Mouse (Mus musculus) cerebellum, adult 18-20 months (tissue): ENCODE measurements around the gene Ahnak.
"Not testable (repeated sequence)": the region's sequence is repeated elsewhere in the genome, so short reads cannot be mapped to it uniquely, and the experiment has no call there.

Source experiments
- DNase-seq, 2 experiments: peaks; one replicate each; pipeline ENCODE4 v3.0.0; 2021

Ahnak gene

DNA sequence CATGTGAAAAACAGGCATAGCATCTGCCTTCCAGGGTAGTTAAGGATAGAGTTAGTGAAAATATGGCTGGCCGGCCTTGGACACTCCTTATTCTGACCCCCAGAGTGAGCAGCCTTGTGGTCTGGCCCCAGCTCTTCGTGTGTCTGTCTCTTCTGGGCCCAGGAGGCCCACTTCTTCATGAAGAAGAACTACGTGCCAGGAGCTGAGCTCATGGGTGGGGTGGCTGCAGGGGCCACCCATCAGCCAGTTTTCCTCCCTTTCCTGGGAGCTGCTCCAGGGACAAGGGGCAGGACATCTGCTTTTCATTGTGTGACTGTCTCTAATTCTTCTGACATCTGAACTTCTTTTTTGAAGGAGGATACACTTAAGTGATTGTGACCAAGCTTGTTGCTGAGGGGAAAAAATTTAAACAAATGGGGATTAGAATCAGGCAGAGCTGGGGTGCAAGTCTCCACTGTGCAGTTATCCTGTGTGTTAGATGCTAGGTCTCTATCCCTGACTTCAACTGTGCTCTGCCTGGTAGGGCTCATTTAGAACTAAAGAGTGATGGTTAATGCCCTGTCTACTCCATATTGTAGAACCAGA is 116.1 kb downstream of the Ahnak start:
- no peak for DNase-seq

DNA sequence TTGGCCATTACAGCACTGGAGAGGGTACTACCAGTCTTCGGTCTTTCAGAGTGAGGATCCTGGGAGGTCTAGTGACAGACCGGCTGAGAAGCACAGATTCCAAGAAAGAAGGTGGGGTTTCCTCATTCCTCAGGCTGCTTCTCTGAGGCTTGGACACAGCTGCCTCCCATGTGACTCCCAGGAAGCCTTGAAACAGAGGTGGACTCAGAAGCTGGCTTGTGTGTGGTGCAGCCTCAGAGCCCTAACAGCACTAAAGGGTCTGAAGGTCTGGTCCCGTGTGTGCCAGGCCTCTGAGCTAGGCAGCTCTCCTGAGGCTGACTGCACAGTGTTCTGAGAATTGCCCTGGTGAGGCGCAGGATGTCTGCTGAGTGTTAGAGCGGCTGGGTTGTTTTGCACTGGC is 117.0 kb downstream of the Ahnak start:
- no peak for DNase-seq

DNA sequence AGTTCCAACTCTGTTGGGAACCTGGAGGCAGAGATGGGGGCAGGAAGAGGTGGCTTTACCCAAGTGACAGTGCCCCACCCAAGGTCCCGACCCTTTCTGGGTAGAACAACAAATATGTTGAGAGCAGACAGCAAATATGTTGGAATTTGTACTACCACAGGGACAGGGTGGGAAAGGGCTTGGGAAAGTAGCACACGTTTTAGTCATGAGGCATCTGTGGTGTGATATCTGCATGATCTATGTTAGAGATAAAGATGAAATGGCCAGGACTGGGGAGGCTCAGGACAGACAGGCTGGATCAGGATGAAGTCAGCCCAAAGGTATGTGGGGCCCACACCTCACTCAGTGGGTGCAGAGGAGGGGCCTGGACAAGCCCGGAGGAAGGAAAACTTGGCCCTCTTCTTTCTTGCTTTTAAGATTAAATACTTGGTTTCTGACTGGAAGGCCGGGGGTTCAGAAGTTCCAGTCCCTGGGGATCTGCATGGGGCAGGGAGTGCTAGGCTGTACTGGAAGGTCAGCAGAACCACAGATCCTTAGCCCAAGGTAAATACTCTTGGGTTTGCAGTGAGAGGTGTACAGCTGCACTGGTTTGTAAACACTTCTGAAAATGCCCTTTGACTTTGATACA is 117.8 kb downstream of the Ahnak start:
- no peak for DNase-seq

DNA sequence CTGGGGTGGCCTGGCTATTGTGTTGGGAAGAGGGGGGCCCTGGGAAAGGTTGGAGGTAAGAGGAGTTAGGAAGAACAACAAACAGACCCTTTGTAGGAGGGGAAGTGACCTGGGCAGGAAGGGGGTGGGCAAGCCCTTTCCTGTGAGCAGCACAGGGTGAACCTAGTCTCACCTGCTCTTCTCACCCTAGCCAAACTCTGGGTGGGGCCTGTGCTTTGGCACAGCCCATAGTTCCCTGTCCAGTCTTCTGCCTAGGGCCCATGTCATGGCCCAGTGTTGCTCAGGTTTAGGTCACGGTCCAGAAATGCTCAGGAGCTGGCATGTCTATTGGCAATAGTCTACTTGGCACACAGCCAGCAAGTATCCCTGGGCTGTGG is 118.3 kb downstream of the Ahnak start:
- DNase-seq, result no peak

DNA sequence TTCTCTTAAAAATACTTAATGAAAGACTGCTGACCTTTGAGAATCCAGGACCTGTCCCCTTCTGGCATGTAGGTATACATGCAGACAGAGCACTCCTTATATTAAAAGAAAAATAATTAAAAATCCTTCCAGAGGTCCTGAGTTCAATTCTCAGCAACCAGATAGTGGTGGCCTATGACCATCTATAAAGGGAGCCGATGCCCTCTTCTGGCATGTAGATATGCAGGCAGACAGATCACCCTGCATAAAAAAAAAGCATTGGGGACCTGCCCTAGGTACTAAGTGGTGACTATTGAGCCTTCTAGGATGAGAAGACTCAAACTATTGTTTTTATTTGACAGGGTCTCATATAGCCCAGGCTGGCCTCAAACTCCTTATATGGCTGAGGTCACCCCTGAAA is 119.5 kb downstream of the Ahnak start:
- DNase-seq, result no peak

DNA sequence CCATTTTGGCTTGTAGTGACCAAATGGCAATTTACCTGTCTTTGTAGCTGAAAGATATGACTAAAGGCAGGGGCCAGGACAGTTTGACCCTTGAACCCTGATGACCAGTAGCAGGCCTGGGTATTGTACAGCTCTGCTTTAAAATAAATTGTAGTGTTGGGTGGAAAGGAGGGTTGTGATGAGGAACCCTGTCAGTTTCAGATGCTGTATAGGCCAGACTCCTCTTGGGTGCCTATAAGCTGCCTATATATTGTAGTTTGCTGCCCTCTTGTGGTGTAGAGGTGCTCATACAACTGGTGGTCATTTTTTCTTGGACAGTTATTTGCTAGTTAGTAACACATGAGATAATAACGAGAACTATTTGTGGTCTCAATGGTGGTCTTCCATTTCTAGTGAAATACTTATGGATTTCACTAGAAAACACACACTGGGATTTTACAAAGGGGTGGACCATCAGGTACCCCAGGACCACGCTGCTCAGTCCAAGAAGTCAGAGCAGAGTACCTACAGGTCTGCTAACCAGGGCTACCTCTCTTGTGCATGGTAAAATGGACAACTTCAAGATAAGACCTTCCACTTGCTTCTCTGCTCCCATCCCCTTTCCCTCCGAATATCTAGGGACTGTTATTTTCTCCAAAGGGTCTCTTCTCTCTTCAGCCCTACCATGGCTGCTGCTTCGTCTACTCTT is 121.2 kb downstream of the Ahnak start:
- peak; percentile 60 for DNase-seq

DNA sequence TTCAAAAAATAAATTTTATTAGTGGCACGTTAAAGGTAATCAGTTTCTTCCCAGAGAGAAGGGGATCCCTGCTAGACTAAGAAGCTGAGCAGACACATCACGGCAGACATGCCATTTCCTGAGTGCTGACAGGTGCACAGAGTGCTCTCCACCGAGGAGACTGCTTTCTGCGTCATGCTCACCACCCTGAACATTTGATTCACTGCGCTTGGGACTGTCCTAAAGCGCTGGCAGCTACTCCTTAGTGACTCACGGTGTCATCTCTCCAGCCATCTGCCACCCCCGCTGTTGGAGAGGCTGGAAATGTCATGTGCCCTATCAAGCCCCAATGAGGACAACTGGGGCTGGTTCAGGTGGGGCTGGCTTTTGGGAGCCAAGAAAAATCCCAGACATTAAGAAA is 123.0 kb downstream of the Ahnak start:
- peak; percentile 89 to 95 for DNase-seq

DNA sequence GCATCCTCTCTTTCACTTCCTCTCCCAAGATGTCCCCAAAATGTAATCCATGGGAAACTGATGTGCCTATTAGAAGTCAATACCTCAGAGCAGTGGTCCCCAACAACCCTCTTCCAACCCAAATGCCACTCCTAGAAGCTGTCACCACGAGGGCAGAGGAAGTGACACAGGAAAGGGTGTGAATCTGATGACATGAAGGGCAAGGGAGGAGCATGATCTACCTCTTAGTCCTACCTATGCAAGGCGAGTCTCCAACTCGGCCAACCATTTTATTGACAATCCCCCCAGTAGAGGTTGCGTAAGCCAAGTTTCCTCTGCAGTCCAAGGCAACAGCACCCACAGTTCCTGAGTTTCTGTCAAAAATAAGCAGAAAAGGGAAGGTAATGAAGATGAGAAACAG is 127.2 kb downstream of the Ahnak start:
- DNase-seq, result no peak

DNA sequence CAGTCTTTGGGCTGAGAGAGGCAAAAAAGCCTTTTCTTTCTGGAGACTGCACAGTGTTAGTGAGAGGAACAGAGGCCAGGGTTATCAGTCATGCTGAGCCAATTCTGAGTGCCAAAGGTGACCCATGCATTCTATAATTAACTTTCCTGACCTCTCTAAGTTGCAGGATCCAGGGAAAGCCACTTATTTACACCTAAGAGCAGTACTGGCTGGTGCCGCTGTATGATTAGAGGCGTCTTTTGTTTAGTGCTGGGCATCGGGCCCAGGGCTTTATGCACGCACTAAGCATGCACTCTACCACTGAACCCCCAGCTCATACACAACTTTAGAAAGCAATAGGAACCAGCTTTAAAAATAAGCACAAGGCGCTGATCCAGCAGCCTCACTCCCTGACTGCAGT is 128.2 kb downstream of the Ahnak start:
- DNase-seq, result no peak

DNA sequence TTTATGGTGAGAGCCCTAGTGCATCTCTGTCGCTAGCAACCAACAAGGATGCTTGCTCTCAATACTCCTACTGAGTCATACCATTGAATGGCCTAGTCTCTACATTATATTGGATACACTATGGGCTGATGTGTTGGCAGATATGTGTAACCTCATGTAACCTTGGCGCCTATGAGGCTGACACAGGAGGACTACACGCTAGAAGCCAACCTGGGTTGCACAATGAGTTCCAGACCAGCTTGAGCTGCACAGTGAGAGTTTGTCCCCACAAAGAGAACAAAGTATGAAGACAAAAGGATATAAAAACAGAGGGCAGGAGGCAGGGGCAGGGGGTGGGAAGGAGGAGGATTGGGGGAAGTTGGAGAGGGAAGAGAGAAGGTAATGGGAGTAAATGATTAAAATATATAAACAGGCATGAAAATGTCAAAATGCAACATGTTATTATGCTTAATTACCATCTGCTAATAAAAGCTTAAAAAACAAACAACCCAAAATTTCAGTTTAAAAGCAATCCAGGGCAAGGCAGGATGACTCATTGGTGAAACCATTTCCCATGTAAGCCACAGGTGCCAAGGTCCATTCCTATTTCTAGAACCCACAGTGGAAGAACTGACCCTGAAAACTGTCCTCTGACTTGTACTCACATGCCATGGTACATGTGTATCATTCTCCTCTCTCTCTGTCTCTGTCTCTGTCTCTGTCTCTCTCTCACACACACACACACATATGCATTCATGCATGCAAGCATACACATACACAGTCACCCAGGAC is 130.8 kb downstream of the Ahnak start:
- no peak for DNase-seq

DNA sequence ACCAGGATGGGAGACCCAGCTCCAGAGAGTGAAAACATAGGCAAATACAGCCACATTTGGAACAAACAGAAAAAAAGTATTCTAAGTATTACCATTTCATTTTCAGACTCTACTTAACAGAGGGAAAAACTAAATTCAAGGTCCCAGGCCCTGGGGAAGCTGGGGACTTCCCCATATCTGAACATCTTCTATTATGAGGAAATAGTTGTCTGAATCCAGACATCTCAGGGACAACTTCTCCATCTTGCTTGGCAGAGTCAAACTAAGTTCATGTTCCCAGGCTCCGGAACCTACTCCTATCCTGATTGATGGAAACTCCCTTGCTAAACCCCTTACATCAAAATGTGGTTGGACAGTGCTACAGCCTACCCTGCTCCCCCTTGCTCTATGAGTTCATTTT is 133.3 kb downstream of the Ahnak start:
- no peak for DNase-seq

DNA sequence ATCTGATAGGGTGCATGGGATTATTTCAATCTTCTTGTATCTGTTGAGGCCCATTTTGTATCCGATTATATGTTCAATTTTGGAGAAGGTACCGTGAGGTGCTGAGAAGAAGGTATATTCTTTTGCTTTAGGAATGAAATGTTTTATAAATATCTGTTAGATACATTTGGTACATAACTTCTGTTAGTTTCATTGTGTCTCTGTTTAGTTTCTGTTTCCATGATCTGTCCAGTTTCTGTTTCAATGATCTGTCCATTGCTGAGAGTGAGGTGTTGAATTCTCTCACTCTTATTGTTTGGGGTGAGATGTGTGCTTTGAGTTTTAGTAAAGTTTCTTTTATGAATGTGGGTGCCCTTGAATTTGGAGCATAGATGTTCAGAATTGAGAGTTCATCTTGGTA is 134.9 kb downstream of the Ahnak start:
- not testable (repeated sequence) for DNase-seq
